Mouse (Mus musculus) CH12.LX (cell line): ENCODE measurements at regions not wholly inside any gene's neighbourhood (a gene's known extent, or its start where the extent isn't known, plus 50 kb on each side); places are given as distances from the start of the nearest gene placed in this dataset.

Source experiments
- CHD1 ChIP-seq: IDR thresholded peaks from 2 replicates; pipeline ENCODE4 v1.6.1; 2012; ENCODE audit warnings: low read depth, low read length, improper control_type of control experiment, inconsistent platforms
- CHD2 ChIP-seq: IDR thresholded peaks from 2 replicates; pipeline ENCODE4 v1.6.1; 2011; ENCODE audit warnings: low read length, improper control_type of control experiment
- CTCF ChIP-seq, 2 experiments: IDR thresholded peaks in 1 of 2; conservative IDR thresholded peaks in 1 of 2; 2 replicates each; pipeline ENCODE4 v1.5.1; 2011 to 2012; ENCODE audit warnings: low read depth in 2 of 2, low read length in 2 of 2, improper control_type of control experiment in 1 of 2, inconsistent platforms in 1 of 2, mild to moderate bottlenecking in 1 of 2, moderate library complexity in 1 of 2
- E2F4 ChIP-seq: IDR thresholded peaks from 2 replicates; pipeline ENCODE4 v1.6.1; 2011; ENCODE audit warnings: low read depth, low read length, improper control_type of control experiment; ENCODE audit not compliant: insufficient replicate concordance
- GABPA ChIP-seq: IDR thresholded peaks from 2 replicates; pipeline ENCODE4 v1.6.1; 2012; ENCODE audit warnings: low read depth, low read length, improper control_type of control experiment, inconsistent platforms; ENCODE audit not compliant: insufficient replicate concordance
- MAFK ChIP-seq: IDR thresholded peaks from 2 replicates; pipeline ENCODE4 v1.6.1; 2011; ENCODE audit warnings: low read length, improper control_type of control experiment; ENCODE audit not compliant: insufficient replicate concordance
- MAZ ChIP-seq: IDR thresholded peaks from 2 replicates; pipeline ENCODE4 v1.6.1; 2012; ENCODE audit warnings: low read depth, mild to moderate bottlenecking, inconsistent platforms, low read length, improper control_type of control experiment, moderate library complexity
- MYC ChIP-seq: IDR thresholded peaks from 2 replicates; pipeline ENCODE4 v1.6.1; 2011; ENCODE audit warnings: low read depth, mild to moderate bottlenecking, improper control_type of control experiment, low read length
- NELFE ChIP-seq: IDR thresholded peaks from 2 replicates; pipeline ENCODE4 v1.6.1; 2011; ENCODE audit warnings: low read depth, low read length, improper control_type of control experiment
- POLR2A ChIP-seq: IDR thresholded peaks from 2 replicates; pipeline ENCODE4 v1.6.1; 2011; ENCODE audit warnings: low read depth, mild to moderate bottlenecking, improper control_type of control experiment, low read length
- RAD21 ChIP-seq: IDR thresholded peaks from 2 replicates; pipeline ENCODE4 v1.6.1; 2011; ENCODE audit warnings: low read depth, mild to moderate bottlenecking, low read length, improper control_type of control experiment, moderate library complexity
- TBP ChIP-seq: conservative IDR thresholded peaks from 2 replicates; pipeline ENCODE4 v1.6.1; 2011; ENCODE audit warnings: low read depth, low read length, improper control_type of control experiment
- TCF12 ChIP-seq: IDR thresholded peaks from 2 replicates; pipeline ENCODE4 v1.6.1; 2014; ENCODE audit warnings: low read depth, mild to moderate bottlenecking, inconsistent platforms, low read length, improper control_type of control experiment
- UBTF ChIP-seq: IDR thresholded peaks from 2 replicates; pipeline ENCODE4 v1.6.1; 2012; ENCODE audit warnings: low read depth, mild to moderate bottlenecking, inconsistent platforms, low read length, improper control_type of control experiment, moderate library complexity

GRCm38 (mm10) chrX:58469683-58470082 is 439.5 kb upstream of the 4930550L24Rik start:
- TF ChIP-seq GABPA: no peak
- no peak for TF ChIP-seq MAFK
- no peak for TF ChIP-seq POLR2A
- no peak for TF ChIP-seq RAD21
- no peak for TF ChIP-seq E2F4
- no peak for TF ChIP-seq CTCF (conservative IDR thresholded peaks at IDR 0.05 in 1 of 2, IDR thresholded peaks at IDR 0.05 in 1 of 2; ENCODE audit: low read depth in 2 of 2, low read length in 2 of 2)
- no peak for TF ChIP-seq TCF12
- no peak for TF ChIP-seq CHD2
- no peak for TF ChIP-seq CHD1
- no peak for TF ChIP-seq MAZ
- TF ChIP-seq TBP: no peak
- TF ChIP-seq UBTF: no peak
- no peak for TF ChIP-seq MYC
- no peak for TF ChIP-seq NELFE
